Mouse (Mus musculus) stomach, embryonic 15.5 days (tissue): ENCODE measurements around the gene Ifit1bl1. TPM values are rescaled to one million over a fixed set of nuclear protein-coding genes. Genes with fewer than 3 reads are reported as not detected.
"Not testable (repeated sequence)": the region's sequence is repeated elsewhere in the genome, so short reads cannot be mapped to it uniquely, and the experiment has no call there.

ENCODE experiments used
- ATAC-seq: fragments of 200-750 bp; cut with Nextera tagmentation; 2 replicates; pipeline ENCODE4 v1.8.0; 2017; ENCODE audit warnings: low read depth, moderate number of reproducible peaks, moderate TSS enrichment; ENCODE audit not compliant: insufficient read depth, low FRiP score
- H3K27ac ChIP-seq: fragments of 300-500 bp; sonication (generic); 2 replicates; pipeline ENCODE4 v1.5.1; 2015; ENCODE audit warnings: mild to moderate bottlenecking, inconsistent platforms
- H3K27me3 ChIP-seq: fragments of 300-500 bp; sonication (generic); replicated peaks from 2 replicates; pipeline ENCODE4 v1.6.1; 2015; ENCODE audit warnings: inconsistent platforms
- H3K36me3 ChIP-seq: fragments of 300-500 bp; sonication (generic); 2 replicates; pipeline ENCODE4 v1.6.1; 2015; ENCODE audit warnings: inconsistent platforms
- H3K4me1 ChIP-seq: fragments of 300-500 bp; sonication (generic); 2 replicates; pipeline ENCODE4 v1.6.1; 2015; ENCODE audit warnings: inconsistent platforms
- H3K4me2 ChIP-seq: fragments of 300-500 bp; sonication (generic); 2 replicates; pipeline ENCODE4 v1.6.1; 2015; ENCODE audit warnings: mild to moderate bottlenecking, inconsistent platforms
- H3K4me3 ChIP-seq: fragments of 300-500 bp; sonication (generic); replicated peaks from 2 replicates; pipeline ENCODE4 v1.5.1; 2015; ENCODE audit warnings: inconsistent platforms
- H3K9ac ChIP-seq: fragments of 300-500 bp; sonication (generic); 2 replicates; pipeline ENCODE4 v1.6.1; 2015; ENCODE audit warnings: inconsistent platforms
- H3K9me3 ChIP-seq: fragments of 300-500 bp; sonication (generic); 2 replicates; pipeline ENCODE4 v1.6.1; 2016; ENCODE audit warnings: inconsistent platforms
- WGBS: fragments of 180-500 bp; shearing (Covaris S2); methylation state at CpG from one replicate; pipeline ENCODE4 v1.1.7; 2015; 5-methylcytosine and 5-hydroxymethylcytosine counted together
- polyA plus RNA-seq: library from polyadenylated mRNA; unstranded; fragments of >200 nt; fragmentation: Nextera tagmentation; extraction: Ambion mirVana; gene quantifications from 2 replicates; pipeline ENCODE4 v1.2.1, GENCODE M21; 2015

The Ifit1bl1 gene
- polyA plus RNA-seq, 1 experiment from 2014 or later = 0.28 TPM

DNA sequence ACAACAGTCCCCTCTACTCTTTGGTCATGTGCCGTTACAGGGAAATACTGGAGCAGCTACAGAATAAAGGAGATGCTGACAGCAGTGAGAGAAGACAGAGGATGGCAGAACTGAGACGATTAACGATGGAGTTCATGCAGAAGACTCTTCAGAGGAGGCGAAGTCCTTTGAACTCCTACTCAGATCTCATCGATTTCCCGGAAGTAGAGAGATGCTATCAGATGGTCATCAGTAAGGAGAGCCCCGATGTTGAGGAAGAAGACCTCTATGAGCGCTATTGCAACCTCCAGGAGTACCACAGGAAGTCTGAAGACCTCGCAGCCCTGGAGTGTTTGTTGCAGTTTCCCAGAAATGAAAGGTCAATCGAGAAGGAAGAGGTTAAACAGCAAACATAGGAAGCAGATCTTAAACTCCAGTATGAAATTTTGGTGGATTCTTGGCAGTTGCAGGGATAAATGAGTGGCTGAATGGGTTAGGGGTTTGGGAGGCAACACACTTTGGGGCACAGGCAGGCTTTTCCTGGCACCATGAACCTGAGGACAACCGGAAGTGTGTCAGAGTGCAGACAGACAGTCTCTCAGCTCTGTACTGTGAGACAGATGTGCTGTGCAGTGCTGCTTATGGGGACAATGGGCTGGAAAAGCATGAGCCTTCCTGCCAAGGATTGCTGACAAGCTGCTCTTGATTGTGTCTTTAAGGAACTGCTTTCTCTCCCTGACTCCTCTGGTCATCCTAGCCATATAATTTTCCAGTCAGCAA lies 10.7 kb upstream of the Ifit1bl1 start:
- not testable (repeated sequence) for H3K27ac ChIP-seq, H3K36me3 ChIP-seq, H3K9ac ChIP-seq, H3K9me3 ChIP-seq, H3K4me3 ChIP-seq, H3K4me2 ChIP-seq, ATAC-seq, H3K27me3 ChIP-seq, H3K4me1 ChIP-seq
- WGBS = 65% methylated on average over 5 of the region's 11 CpGs

- WGBS = 68% methylated on average over 3 of the region's 3 CpGs
- not testable (repeated sequence) for ATAC-seq
Observed at GRCm38 (mm10) chr19:34610118-34610517, 8.4 kb upstream of the Ifit1bl1 start.

DNA sequence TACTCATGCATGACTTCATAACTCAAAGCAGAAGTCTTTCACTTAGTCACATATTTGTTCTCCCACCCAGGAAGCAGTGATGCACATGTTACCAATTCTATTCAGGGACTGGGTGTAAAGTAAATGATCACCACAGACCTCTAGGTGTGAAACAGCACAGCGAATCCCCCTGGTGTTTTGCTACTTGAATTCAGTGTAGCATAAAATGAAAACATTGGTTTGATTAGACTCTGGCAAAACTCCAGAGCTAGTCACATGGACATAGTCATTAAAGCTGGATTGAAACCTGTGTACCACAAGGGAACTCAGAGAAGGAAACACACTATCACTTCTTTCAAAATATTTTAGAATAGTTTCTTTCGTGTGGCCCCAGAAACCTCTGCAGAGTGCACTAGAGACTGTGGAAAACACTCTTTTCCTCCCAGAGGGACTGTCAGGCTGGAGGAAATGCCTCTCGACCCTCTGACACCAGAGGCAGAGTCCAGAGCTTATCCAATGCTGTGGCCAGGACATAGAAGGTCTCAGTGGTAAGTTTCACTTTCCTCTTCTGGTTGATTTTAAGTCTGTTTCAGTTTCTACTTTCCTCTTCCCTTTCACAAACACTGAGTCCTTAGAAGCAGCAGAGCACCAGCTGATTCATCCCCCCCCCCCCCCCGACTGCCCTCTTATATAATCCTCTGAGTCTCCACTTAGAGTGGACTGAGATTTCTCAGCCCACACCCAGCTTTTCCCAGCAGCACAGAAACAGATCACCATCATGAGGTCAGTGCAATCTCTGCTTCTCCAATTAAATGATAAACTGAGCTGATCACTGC lies 5.7 kb upstream of the Ifit1bl1 start, which contains the start of gene Ifit3b:
Gene Ifit3b, plus strand, starts transcription at position 734 of the 815 bp plus-strand sequence.
- ATAC-seq = peak; percentile 51; the same call in 1 of the 2 replicates
- not testable (repeated sequence) for H3K27ac ChIP-seq, H3K4me1 ChIP-seq, H3K27me3 ChIP-seq, H3K4me2 ChIP-seq, H3K9me3 ChIP-seq, H3K9ac ChIP-seq, H3K36me3 ChIP-seq, H3K4me3 ChIP-seq
- WGBS = 28% methylated on average over 4 of the region's 4 CpGs

More at GRCm38 (mm10) chr19:34610118-34610517, 8.4 kb upstream of the Ifit1bl1 start:
- H3K9ac ChIP-seq, H3K9me3 ChIP-seq, H3K4me1 ChIP-seq, H3K27me3 ChIP-seq, H3K4me3 ChIP-seq, H3K27ac ChIP-seq, H3K4me2 ChIP-seq, H3K36me3 ChIP-seq: not testable (repeated sequence)

DNA sequence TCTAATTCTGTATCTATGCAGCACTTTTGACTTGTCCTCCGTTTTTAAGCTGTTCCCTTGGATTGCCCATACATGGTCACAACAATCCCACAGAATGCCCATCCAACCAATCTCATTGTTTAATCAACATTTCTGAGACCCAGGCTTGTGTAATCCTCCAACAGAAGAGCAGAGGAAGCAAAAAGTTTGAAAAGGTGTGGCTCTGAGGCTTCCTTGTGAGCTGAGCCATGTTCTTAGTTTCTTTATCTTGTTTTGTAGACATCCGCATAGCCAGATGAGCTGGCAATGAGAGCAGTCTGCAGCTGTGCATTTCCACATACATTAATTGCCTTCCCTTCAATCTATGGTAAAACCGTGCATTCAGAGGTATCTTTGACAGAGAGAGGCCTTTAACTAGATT lies 3.7 kb upstream of the Ifit1bl1 start:
- 89% methylated on average over 3 of the region's 3 CpGs for WGBS
- no peaks in the 10 kb centered on the region for H3K36me3 ChIP-seq
- no peak overlapping the region for H3K27ac ChIP-seq
- H3K9me3 ChIP-seq = no peaks in the 10 kb centered on the region
- no peaks in the 10 kb centered on the region for H3K4me1 ChIP-seq
- no peaks in the 10 kb centered on the region for H3K27me3 ChIP-seq
- H3K4me3 ChIP-seq = no peak overlapping the region
- ATAC-seq = no peak
- no peak overlapping the region for H3K9ac ChIP-seq
- no peak overlapping the region for H3K4me2 ChIP-seq

DNA sequence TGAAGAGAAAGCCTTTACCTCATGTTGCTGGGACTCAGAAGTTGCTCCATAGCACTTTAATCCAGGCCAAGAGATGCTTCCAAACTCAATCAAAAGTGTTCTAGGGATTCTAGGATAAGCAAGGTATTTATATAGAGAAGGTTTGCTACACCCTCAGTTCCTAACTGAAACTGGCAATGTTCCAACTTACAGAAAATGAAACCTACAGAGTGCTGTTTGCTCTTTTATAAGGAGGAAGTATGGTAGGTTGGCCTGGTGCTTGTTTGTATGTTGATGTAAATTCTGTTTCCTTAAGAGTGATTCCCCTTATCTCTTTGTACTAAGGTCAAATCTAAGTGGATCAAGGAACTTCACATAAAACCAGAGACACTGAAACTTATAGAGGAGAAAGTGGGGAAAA lies 2.5 kb downstream of the Ifit1bl1 start:
- H3K4me1 ChIP-seq, H3K27me3 ChIP-seq, H3K9ac ChIP-seq, H3K27ac ChIP-seq, ATAC-seq, H3K4me2 ChIP-seq, H3K9me3 ChIP-seq, H3K36me3 ChIP-seq, H3K4me3 ChIP-seq: not testable (repeated sequence)

GRCm38 (mm10) chr19:34598341-34598740 lies 3.4 kb downstream of the Ifit1bl1 start:
- Histone ChIP-seq H3K4me1 (no peaks in the 10 kb centered on the region), H3K4me3 (no peak overlapping the region), H3K9ac (no peak overlapping the region), H3K4me2 (no peak overlapping the region), H3K27ac (no peak overlapping the region), H3K27me3 (no peaks in the 10 kb centered on the region), H3K9me3 (no peaks in the 10 kb centered on the region), H3K36me3 (no peaks in the 10 kb centered on the region)
- ATAC-seq = no peak
- WGBS = 80% methylated on average over 2 of the region's 2 CpGs

DNA sequence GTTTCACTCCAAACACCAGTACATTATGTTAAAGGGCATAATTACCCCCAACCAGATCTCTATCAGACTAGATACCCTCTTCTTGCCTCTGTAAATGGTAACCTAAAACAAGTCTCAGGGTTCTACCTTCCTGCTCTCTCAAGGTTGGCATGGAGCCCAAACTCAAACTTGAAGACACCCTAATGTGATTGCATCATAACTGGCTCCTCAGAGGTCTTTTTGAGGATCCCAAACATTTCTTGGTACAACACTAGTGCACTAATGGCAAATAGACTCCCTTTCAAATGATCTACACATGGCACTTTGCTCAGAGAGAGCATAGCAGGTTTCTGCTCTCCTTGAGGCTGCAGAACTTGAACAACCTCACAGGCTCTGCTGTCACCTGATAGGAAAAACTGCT lies 4.9 kb downstream of the Ifit1bl1 start:
- no peak overlapping the region for H3K27ac ChIP-seq
- H3K4me3 ChIP-seq = no peak overlapping the region
- H3K27me3 ChIP-seq = no peaks in the 10 kb centered on the region
- no peaks in the 10 kb centered on the region for H3K4me1 ChIP-seq
- no peaks in the 10 kb centered on the region for H3K36me3 ChIP-seq
- H3K4me2 ChIP-seq = no peak overlapping the region
- no peak for ATAC-seq
- H3K9me3 ChIP-seq = no peaks in the 10 kb centered on the region
- H3K9ac ChIP-seq = no peak overlapping the region

GRCm38 (mm10) chr19:34594523-34594922 lies 7.2 kb downstream of the Ifit1bl1 start:
- H3K4me3 ChIP-seq, H3K9ac ChIP-seq, H3K9me3 ChIP-seq, ATAC-seq, H3K36me3 ChIP-seq, H3K27ac ChIP-seq, H3K4me1 ChIP-seq, H3K4me2 ChIP-seq, H3K27me3 ChIP-seq: not testable (repeated sequence)
- 80% methylated on average over 3 of the region's 3 CpGs for WGBS

GRCm38 (mm10) chr19:34593456-34593855 lies 8.3 kb downstream of the Ifit1bl1 start:
- no peaks in the 10 kb centered on the region for H3K27me3 ChIP-seq
- no peak overlapping the region for H3K9ac ChIP-seq
- ATAC-seq = no peak
- H3K4me3 ChIP-seq = no peak overlapping the region
- no peaks in the 10 kb centered on the region for H3K4me1 ChIP-seq
- no peak overlapping the region for H3K27ac ChIP-seq
- no peaks in the 10 kb centered on the region for H3K9me3 ChIP-seq
- no peaks in the 10 kb centered on the region for H3K36me3 ChIP-seq
- 84% methylated on average over 2 of the region's 2 CpGs for WGBS
- H3K4me2 ChIP-seq = no peak overlapping the region

- no peak for ATAC-seq
- Histone ChIP-seq H3K4me1 (no peaks in the 10 kb centered on the region), H3K4me2 (no peak overlapping the region), H3K9ac (no peak overlapping the region), H3K27me3 (no peaks in the 10 kb centered on the region), H3K4me3 (no peak overlapping the region), H3K36me3 (no peaks in the 10 kb centered on the region), H3K27ac (no peak overlapping the region), H3K9me3 (no peaks in the 10 kb centered on the region)
Observed at GRCm38 (mm10) chr19:34588959-34589358, 12.8 kb downstream of the Ifit1bl1 start.

GRCm38 (mm10) chr19:34587898-34588692 lies 13.7 kb downstream of the Ifit1bl1 start:
- H3K4me3 ChIP-seq, H3K27ac ChIP-seq, ATAC-seq, H3K27me3 ChIP-seq, H3K9me3 ChIP-seq, H3K4me1 ChIP-seq, H3K4me2 ChIP-seq, H3K9ac ChIP-seq, H3K36me3 ChIP-seq: not testable (repeated sequence)
- WGBS = 70% methylated on average over 8 of the region's 12 CpGs
